Mouse (Mus musculus): Measurements from ENCODE around the gene Creg2. TPM values are rescaled to one million over a fixed set of nuclear protein-coding genes. Genes with fewer than 3 reads are reported as not detected.
"Not testable (repeated sequence)": the region's sequence is repeated elsewhere in the genome, so short reads cannot be mapped to it uniquely, and the experiment has no call there.

Gene Creg2
- 100 to 1,000 TPM; 104 to 105 TPM for total RNA-seq (2021)
- long read RNA-seq, full-length matches to known transcripts: 28 of 48 reads
- long read RNA-seq, partial matches to known transcripts: 0 of 48 reads
- long read RNA-seq, other reads (novel, unspliced or antisense): 20 of 48 reads

DNA sequence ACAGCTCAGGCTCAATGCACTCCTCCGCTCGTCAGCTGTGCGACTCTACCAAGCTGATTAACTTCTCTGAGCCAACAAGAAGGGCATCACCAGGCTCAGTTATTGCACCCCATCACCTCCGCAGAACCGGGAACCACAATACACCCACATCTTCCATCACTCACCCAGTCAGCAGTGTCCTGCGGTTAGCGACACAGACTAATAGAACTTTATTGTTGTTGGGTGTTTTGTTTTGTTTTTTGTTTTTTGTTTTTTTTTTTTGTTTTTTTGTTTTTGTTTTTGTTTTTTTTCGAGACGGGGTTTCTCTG, at the start of gene Creg2:
TSS of gene Creg2 (minus strand) at position 234 of the 308 bp plus-strand sequence.
- DNase-seq (ENCODE audit: low spot score in 2 of 2): peak; percentile 71 to 83

DNA sequence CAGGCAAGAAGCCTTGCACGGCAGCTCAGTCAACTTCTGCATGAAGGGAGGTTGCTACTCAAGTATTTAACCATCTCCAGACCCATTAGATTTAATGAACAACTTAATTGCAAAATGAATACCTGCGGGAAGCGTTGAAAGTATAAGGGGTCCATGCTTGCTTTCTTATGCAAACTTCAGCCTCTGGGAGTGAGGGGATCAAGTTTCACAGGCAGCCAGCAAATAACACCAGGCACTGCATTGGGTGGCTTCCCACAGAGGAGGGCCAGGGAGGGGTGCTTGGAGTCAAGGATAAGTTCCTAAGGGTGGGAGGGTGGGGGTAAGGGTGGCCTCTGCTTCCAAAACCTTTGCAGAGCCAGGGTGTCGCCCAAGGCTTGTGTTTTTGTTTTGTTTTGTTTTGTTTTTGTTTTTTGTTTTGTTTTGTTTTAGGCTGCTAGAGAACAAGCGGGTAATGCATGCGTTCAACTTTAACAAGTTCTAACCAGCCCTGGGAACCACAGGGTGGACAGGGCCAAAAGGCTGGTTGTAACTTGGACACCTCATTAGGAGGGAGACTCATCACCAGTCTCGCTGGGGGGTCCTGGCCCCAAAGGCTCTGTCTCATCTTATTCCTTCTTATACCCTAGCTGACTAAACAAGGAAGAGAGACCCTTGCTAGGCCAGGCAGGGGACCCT, 49.5 kb upstream of the Creg2 start:
- DNase-seq (ENCODE audit: low spot score in 2 of 2): no peak

GRCm38 (mm10) chr1:39698456-39698855, 47.2 kb upstream of the Creg2 start:
- DNase-seq (ENCODE audit: low spot score in 2 of 2): no peak

GRCm38 (mm10) chr1:39695198-39695597, 43.9 kb upstream of the Creg2 start:
- no peak for DNase-seq (ENCODE audit: low spot score in 2 of 2)

DNA sequence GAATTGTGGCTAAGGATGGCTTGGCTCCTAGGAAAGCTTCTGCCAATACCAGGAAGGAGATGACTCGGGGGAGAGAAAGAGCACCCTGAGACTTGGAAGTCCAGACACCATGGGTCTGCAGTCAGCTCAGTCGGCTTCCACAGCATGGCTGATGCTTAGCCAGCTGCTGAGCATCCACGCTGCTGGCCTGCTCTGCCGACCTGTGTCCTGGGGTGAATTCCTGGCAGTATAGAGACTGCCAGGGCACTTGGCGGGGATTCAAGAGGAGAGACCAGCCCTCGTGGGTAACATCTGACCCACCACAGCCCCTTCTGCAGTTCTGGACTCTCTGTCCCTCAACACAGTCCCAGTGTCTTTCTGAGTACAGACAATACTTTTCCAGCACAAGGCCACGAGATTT, 43.5 kb upstream of the Creg2 start:
- DNase-seq (ENCODE audit: low spot score in 2 of 2): no peak

DNA sequence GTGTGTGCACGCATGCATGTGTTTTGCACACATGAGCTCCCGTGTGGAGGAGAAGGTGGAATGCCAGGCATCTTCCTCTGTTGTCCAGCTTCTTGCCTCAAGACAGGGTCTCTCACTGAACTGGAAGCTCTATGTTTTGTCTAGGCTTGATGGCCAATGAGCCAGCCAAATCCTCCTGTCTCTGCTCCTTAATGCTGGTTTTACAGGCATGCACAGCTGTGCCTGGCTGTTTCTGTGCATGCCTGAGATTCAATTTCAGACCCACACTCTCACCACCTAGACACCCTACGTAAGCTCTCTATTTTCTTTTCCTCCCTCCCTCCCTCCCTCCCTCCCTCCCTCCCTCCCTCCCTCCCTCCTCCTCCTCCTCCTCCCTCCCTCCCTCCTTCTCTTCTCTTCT, 40.7 kb upstream of the Creg2 start:
- DNase-seq (ENCODE audit: low spot score in 2 of 2): no peak

DNA sequence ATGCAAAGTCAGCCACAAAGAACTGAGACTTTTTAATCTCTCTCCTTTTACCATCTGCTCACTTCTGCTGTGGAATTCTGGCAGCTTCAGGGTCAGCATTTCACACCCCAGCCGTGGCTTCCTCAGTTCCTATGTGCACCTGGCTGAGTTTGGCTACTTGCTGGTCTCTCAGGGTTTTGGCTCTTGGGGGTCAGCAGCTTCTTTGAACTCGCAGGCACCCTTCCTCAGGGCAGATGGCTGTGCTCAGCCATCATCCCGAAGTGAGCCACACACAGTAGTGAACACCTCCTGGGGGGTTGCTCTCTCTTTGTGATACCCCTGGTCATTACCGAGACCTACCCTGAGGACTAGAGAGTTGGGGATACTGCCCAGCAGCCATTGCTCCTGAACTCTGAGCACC, 39.8 kb upstream of the Creg2 start:
- DNase-seq (ENCODE audit: low spot score in 2 of 2): no peak

- DNase-seq (ENCODE audit: low spot score in 2 of 2): no peak
Measured at GRCm38 (mm10) chr1:39688573-39688972, 37.3 kb upstream of the Creg2 start.

DNA sequence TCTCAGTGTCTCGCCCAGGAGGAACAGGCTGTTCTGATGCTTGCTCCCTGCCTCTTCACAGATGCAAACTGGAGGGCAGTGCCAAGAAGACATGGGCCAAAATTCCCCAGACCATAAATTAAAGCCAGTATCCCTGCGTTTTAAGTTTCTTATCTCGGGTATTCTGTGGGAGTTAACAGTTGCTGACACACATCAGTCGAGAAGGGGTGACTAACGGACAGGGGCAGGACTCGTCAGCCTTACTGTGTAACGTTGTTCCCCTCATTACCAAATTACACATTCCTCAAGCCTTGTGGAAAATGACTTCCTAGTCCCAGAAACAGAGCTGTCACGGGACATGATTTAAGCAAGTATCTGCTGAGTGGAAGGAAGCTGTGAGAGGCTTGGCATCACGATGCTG, 36.0 kb upstream of the Creg2 start:
- no peak for DNase-seq (ENCODE audit: low spot score in 2 of 2)

DNA sequence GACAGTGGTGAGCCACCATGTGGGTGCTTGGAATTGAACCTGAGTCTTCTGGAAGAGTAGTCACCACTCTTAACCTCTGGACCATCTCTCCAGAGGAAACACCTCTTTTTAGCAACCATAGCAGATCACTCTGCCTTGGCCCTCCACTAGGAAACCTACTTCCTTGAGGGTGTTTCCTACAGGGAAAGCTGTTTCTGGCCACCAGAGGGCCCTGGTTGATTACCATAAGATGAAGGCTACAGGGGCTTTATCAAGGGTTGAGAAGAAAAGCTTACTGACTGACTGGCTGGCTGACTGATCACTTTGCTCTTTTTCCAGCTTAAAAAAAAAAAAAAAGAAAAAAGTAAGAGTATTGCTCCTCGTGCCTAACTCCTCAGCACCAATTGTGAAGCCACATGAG, 34.6 kb upstream of the Creg2 start:
- DNase-seq (ENCODE audit: low spot score in 2 of 2): peak; percentile 62 to 87

DNA sequence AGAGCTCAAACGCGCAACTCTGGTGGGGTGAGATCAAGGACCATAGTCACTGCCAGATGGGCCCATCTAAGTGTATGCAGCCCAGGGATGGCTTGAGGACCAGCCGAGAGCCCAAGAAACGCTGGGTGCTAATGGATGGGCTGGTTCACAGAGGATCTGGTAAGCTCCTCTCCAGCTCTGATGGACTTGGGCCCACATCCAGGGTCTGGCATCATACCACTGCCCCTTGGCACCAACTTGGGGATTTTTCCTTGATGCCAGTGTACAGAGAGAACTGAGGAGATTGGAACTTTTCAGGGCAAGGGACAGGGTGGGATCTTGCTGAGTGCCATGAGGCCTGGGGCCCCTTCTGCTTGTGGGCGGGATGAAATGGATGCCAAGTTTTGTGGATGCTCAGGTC, 30.4 kb upstream of the Creg2 start:
- no peak for DNase-seq (ENCODE audit: low spot score in 2 of 2)

DNA sequence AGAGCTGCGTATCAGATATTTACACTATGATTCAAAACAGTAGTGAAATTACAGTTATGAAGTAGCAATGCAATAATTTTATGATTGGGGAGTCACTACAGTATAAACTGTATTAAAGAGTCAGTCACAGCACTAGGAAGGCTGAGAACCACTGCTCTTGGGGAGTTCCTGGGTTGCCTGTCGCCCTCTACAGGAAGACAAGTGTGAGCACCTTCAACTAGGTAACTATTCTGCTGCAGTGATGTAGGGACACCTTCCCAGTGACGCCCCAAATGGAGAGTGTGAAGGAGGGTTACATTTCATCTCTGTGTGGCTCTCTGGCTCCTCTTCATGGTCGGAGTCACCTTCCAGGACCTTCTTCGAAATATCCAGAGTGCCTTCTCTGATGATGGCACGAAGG, 29.3 kb upstream of the Creg2 start:
- DNase-seq (ENCODE audit: low spot score in 2 of 2): no peak

- no peak for DNase-seq (ENCODE audit: low spot score in 2 of 2)
Measured at GRCm38 (mm10) chr1:39678883-39679282, 27.6 kb upstream of the Creg2 start.

- no peak for DNase-seq (ENCODE audit: low spot score in 2 of 2)
Measured at GRCm38 (mm10) chr1:39676221-39676876, 25.1 kb upstream of the Creg2 start.

- DNase-seq (ENCODE audit: low spot score in 2 of 2): no peak
Measured at GRCm38 (mm10) chr1:39672362-39673105, 21.3 kb upstream of the Creg2 start.

DNA sequence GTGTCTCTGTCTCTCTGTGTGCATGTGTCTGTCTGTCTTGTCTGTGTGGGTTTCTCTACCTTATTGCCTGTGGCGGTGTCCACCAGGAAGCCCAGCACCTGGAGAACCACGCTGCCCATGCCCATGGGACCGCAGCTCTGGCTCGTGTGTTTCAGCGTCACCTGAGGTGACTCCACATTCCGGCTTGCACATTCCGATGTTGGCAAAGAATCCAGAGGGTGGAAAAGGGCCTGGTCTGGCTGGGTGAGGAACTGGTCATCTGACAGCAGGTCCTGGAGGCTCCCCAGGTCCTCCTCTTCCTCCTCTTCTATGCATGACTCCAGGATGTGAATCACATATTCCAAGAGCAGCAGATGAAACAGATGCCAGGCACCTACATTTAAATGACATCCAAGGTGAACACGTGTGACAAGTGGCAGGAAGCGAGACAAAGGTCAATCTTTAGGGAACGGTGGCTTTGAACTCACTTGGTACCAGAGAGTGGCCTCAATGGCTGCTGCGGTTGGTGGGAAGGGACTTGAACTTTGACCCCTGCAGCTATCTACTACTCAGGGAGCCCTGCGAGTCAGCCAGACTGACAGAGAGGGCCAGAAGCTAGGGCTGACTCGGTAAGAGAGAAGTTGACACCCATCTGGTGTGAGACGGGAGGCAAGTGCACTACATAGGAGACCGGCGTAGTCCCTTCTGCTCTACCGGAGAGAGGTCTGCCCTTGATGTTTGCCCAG, 19.1 kb upstream of the Creg2 start:
- DNase-seq (ENCODE audit: low spot score in 2 of 2): no peak

DNA sequence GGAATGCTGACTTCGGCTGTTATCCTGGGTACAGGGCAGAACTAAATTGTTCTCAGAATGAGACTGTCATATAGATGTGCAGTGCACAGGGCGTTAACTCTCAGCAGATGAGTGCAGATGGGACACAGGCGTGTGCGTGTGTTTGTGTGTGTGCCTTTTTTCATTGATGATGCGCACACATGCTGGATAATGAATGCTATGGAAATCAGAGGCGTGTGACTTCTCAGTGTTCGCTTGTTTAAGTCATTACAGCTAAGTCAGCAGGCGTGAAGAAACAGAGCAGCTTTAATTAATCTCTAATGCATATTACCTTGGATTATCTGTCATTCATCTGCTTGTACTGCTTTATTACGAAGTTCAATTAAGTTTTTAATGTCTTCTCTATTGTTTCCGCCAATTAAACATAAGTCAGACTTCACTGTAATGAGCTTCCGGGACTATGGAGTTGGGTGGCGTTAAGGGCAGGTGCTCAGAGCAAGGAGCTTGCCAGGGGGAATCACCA, 15.5 kb upstream of the Creg2 start:
- DNase-seq (ENCODE audit: low spot score in 2 of 2): no peak

- DNase-seq (ENCODE audit: low spot score in 2 of 2): no peak
Measured at GRCm38 (mm10) chr1:39664039-39664625, 12.9 kb upstream of the Creg2 start.

DNA sequence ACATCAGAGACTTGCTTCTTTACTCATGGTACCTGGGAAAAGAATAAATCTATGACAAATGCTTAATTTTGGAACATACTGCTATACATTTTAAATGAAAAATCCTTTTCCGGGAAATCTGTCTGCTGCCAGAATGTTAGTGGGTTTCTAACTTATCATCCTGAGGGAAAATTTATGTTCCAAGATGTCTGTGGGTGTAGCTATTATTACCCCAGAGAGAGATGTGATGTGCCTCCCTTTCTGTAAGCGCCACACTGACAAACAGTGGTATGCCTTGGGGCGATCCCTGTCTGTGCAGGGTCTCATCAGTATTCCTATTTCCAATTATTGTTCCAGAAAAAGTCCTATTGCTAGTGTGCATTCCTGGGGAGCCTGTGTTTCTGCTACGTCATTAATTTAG, 11.8 kb upstream of the Creg2 start:
- no peak for DNase-seq (ENCODE audit: low spot score in 2 of 2)

DNA sequence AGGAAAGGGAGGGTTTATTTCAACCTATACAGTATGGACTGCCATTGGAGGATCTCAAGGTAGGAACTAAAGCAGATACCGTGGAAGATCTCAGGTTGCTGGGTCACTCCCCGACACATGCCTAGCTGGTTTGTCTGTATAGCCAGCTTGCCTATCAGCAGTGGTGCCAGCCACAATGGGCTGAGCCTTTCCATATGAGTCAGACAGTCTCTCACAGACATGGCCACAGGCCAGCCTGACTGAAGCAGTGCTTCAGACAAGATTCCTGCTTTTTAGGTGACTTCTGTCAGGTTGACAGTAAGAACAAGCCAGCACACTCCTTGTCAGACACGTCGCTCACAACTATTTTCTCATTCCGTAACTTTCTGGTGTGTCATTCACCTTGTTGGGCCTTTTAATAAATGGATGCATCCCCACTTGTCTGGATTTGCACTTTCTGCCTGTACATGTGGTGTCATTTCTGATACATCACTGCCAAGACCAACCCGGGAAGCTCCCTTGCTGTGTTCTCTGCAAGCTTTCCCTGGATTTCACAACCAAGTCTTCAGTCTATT, 5.8 kb upstream of the Creg2 start:
- DNase-seq (ENCODE audit: low spot score in 2 of 2): no peak

- not testable (repeated sequence) for DNase-seq (ENCODE audit: low spot score in 2 of 2)
Measured at GRCm38 (mm10) chr1:39654901-39655300, 3.6 kb upstream of the Creg2 start.
